Mouse (Mus musculus) sigmoid colon, adult 10 weeks (tissue): ENCODE measurements around the gene A230072I06Rik. TPM values are rescaled to one million over a fixed set of nuclear protein-coding genes. Genes with fewer than 3 reads are reported as not detected.

ENCODE experiments used
- polyA plus RNA-seq: library from polyadenylated mRNA; stranded (reverse); fragments of 350-450 nt; fragmentation: Illumina TruSeq; extraction: RNeasy Lipid Tissue Mini Kit (QIAGEN cat#74804); gene quantifications from one replicate; pipeline ENCODE4 v1.2.3, GENCODE M21; 2014; ENCODE audit warnings: low read depth, low replicate concordance

A230072I06Rik gene
- polyA plus RNA-seq = not detected

GRCm38 (mm10) chr8:12278663-12279312 lies at the start of gene A230072I06Rik:
Gene A230072I06Rik, plus strand, starts transcription at chr8:12278819.

Other genes starting within 250 kb of the A230072I06Rik start
- 0.16 TPM for gene Sox1, start 116.5 kb downstream of the A230072I06Rik start, polyA plus RNA-seq